Mouse (Mus musculus): ENCODE results near the gene Mindy4b-ps. TPM values are rescaled to one million over a fixed set of nuclear protein-coding genes. Genes with fewer than 3 reads are reported as not detected.

Mindy4b-ps gene
- polyA plus RNA-seq, 1 experiment from 2014 or later, result not detected

GRCm38 (mm10) chr3:58814191-58814590 lies 7.9 kb downstream of the Mindy4b-ps start:
- Histone ChIP-seq H3K4me3 (no peak overlapping the region), H3K27me3 (replicated peaks; ENCODE audit: low read depth, poor library complexity, severe bottlenecking) (0 out of 2 replicates have a peak, but pooled peaks cover 10% of the 10 kb centered on the region), H3K27ac (replicated peaks) (no peak overlapping the region), H3K36me3 (replicated peaks) (no peaks in the 10 kb centered on the region), H3K4me1 (peaks cover 18% of the 10 kb centered on the region), H3K9me3 (no peaks in the 10 kb centered on the region)
- WGBS, result 90% methylated on average over 3 of the region's 3 CpGs
- no peak for DNase-seq (ENCODE audit: low spot score)

GRCm38 (mm10) chr3:58810353-58810752 lies 11.8 kb downstream of the Mindy4b-ps start:
- Histone ChIP-seq H3K9me3 (no peaks in the 10 kb centered on the region), H3K36me3 (replicated peaks) (no peaks in the 10 kb centered on the region), H3K4me1 (peaks cover 17% of the 10 kb centered on the region), H3K27me3 (replicated peaks; ENCODE audit: low read depth, poor library complexity, severe bottlenecking) (0 out of 2 replicates have a peak, but pooled peaks cover 3% of the 10 kb centered on the region), H3K4me3 (no peak overlapping the region), H3K27ac (replicated peaks) (no peak overlapping the region)
- DNase-seq (ENCODE audit: low spot score), result peak; percentile 25
- WGBS, result 51% methylated on average over 11 of the region's 11 CpGs

GRCm38 (mm10) chr3:58809111-58809915 lies 12.8 kb downstream of the Mindy4b-ps start:
- H3K36me3 ChIP-seq (replicated peaks), result no peaks in the 10 kb centered on the region
- 55% methylated on average over 12 of the region's 12 CpGs for WGBS
- H3K4me3 ChIP-seq, result no peak overlapping the region
- H3K4me1 ChIP-seq, result peaks cover 17% of the 10 kb centered on the region
- 0 out of 2 replicates have a peak, but pooled peaks cover 3% of the 10 kb centered on the region for H3K27me3 ChIP-seq (replicated peaks; ENCODE audit: low read depth, poor library complexity, severe bottlenecking)
- H3K27ac ChIP-seq (replicated peaks), result no peak overlapping the region
- no peaks in the 10 kb centered on the region for H3K9me3 ChIP-seq
- no peak for DNase-seq (ENCODE audit: low spot score)

- no peaks in the 10 kb centered on the region for H3K36me3 ChIP-seq (replicated peaks)
- H3K4me1 ChIP-seq, result peaks cover 17% of the 10 kb centered on the region
- H3K4me3 ChIP-seq, result no peak overlapping the region
- DNase-seq (ENCODE audit: low spot score), result no peak
- H3K27me3 ChIP-seq (replicated peaks; ENCODE audit: low read depth, poor library complexity, severe bottlenecking), result 0 out of 2 replicates have a peak, but pooled peaks cover 3% of the 10 kb centered on the region
- no peaks in the 10 kb centered on the region for H3K9me3 ChIP-seq
- no peak overlapping the region for H3K27ac ChIP-seq (replicated peaks)
- WGBS, result 94% methylated on average over 5 of the region's 5 CpGs
Observed at GRCm38 (mm10) chr3:58808636-58809035, 13.5 kb downstream of the Mindy4b-ps start.

- Histone ChIP-seq H3K4me3 (no peak overlapping the region), H3K9me3 (no peaks in the 10 kb centered on the region)
- WGBS, result 89% methylated on average over 6 of the region's 6 CpGs
Observed at GRCm38 (mm10) chr3:58804745-58805144, 17.4 kb downstream of the Mindy4b-ps start.

GRCm38 (mm10) chr3:58798676-58799075 lies 23.4 kb downstream of the Mindy4b-ps start:
- Histone ChIP-seq H3K4me1 (no peaks in the 10 kb centered on the region; the same call in 1 of the 2 replicates), H3K4me3 (no peak overlapping the region), H3K36me3 (replicated peaks) (no peaks in the 10 kb centered on the region), H3K27me3 (replicated peaks; ENCODE audit: low read depth, poor library complexity, severe bottlenecking) (no peaks in the 10 kb centered on the region), H3K27ac (replicated peaks) (no peak overlapping the region), H3K9me3 (no peaks in the 10 kb centered on the region)
- 76% methylated on average over 4 of the region's 4 CpGs for WGBS
- no peak for DNase-seq (ENCODE audit: low spot score)

More at GRCm38 (mm10) chr3:58804745-58805144, 17.4 kb downstream of the Mindy4b-ps start:
- H3K27me3 ChIP-seq (replicated peaks; ENCODE audit: low read depth, poor library complexity, severe bottlenecking), result no peaks in the 10 kb centered on the region
- no peak for DNase-seq (ENCODE audit: low spot score)
- H3K36me3 ChIP-seq (replicated peaks), result no peaks in the 10 kb centered on the region
- H3K4me1 ChIP-seq, result peaks cover 7% of the 10 kb centered on the region
- H3K27ac ChIP-seq (replicated peaks), result no peak overlapping the region

- Histone ChIP-seq H3K27me3 (replicated peaks; ENCODE audit: low read depth, poor library complexity, severe bottlenecking) (no peaks in the 10 kb centered on the region), H3K4me1 (no peaks in the 10 kb centered on the region; the same call in 1 of the 2 replicates), H3K27ac (replicated peaks) (no peak overlapping the region), H3K4me3 (no peak overlapping the region), H3K36me3 (replicated peaks) (no peaks in the 10 kb centered on the region), H3K9me3 (no peaks in the 10 kb centered on the region)
- DNase-seq (ENCODE audit: low spot score), result no peak
- WGBS, result 81% methylated on average over 8 of the region's 8 CpGs
Observed at GRCm38 (mm10) chr3:58798245-58798644, 23.9 kb downstream of the Mindy4b-ps start.

- no peaks in the 10 kb centered on the region for H3K36me3 ChIP-seq (replicated peaks)
- DNase-seq (ENCODE audit: low spot score), result no peak
- H3K27ac ChIP-seq (replicated peaks), result no peak overlapping the region
- 0 out of 2 replicates have a peak, but pooled peaks cover 4% of the 10 kb centered on the region for H3K27me3 ChIP-seq (replicated peaks; ENCODE audit: low read depth, poor library complexity, severe bottlenecking)
- 83% methylated on average over 7 of the region's 7 CpGs for WGBS
- no peak overlapping the region for H3K4me3 ChIP-seq
- H3K4me1 ChIP-seq, result peaks cover 4% of the 10 kb centered on the region; the same call in 1 of the 2 replicates
- H3K9me3 ChIP-seq, result no peaks in the 10 kb centered on the region
Observed at GRCm38 (mm10) chr3:58789473-58789872, 32.6 kb downstream of the Mindy4b-ps start.

- Histone ChIP-seq H3K27me3 (replicated peaks; ENCODE audit: low read depth, poor library complexity, severe bottlenecking) (0 out of 2 replicates have a peak, but pooled peaks cover 4% of the 10 kb centered on the region), H3K4me1 (peaks cover 4% of the 10 kb centered on the region), H3K4me3 (no peak overlapping the region), H3K9me3 (no peaks in the 10 kb centered on the region), H3K36me3 (replicated peaks) (no peaks in the 10 kb centered on the region), H3K27ac (replicated peaks) (no peak overlapping the region)
- DNase-seq (ENCODE audit: low spot score), result no peak
- WGBS, result 77% methylated on average over 5 of the region's 5 CpGs
Observed at GRCm38 (mm10) chr3:58789033-58789432, 33.1 kb downstream of the Mindy4b-ps start.

- H3K4me3 ChIP-seq, result no peak overlapping the region
- WGBS, result 71% methylated on average over 4 of the region's 4 CpGs
- peaks cover 10% of the 10 kb centered on the region for H3K4me1 ChIP-seq
- no peak overlapping the region for H3K27ac ChIP-seq (replicated peaks)
- no peaks in the 10 kb centered on the region for H3K36me3 ChIP-seq (replicated peaks)
- no peak for DNase-seq (ENCODE audit: low spot score)
- H3K9me3 ChIP-seq, result no peaks in the 10 kb centered on the region
- H3K27me3 ChIP-seq (replicated peaks; ENCODE audit: low read depth, poor library complexity, severe bottlenecking), result 0 out of 2 replicates have a peak, but pooled peaks cover 4% of the 10 kb centered on the region
Observed at GRCm38 (mm10) chr3:58786470-58786869, 35.6 kb downstream of the Mindy4b-ps start.

- no peak overlapping the region for H3K27ac ChIP-seq (replicated peaks)
- H3K4me3 ChIP-seq, result no peak overlapping the region
- 30% methylated on average over 10 of the region's 10 CpGs for WGBS
- H3K27me3 ChIP-seq (replicated peaks; ENCODE audit: low read depth, poor library complexity, severe bottlenecking), result 0 out of 2 replicates have a peak, but pooled peaks cover 4% of the 10 kb centered on the region
- H3K9me3 ChIP-seq, result no peaks in the 10 kb centered on the region
- peaks cover 10% of the 10 kb centered on the region for H3K4me1 ChIP-seq
- no peaks in the 10 kb centered on the region for H3K36me3 ChIP-seq (replicated peaks)
- peak; percentile 54 for DNase-seq (ENCODE audit: low spot score)
Observed at GRCm38 (mm10) chr3:58785863-58786262, 36.2 kb downstream of the Mindy4b-ps start.

- Histone ChIP-seq H3K36me3 (replicated peaks) (no peaks in the 10 kb centered on the region), H3K4me1 (peaks cover 10% of the 10 kb centered on the region), H3K27ac (replicated peaks) (no peak overlapping the region), H3K4me3 (no peak overlapping the region), H3K27me3 (replicated peaks; ENCODE audit: low read depth, poor library complexity, severe bottlenecking) (0 out of 2 replicates have a peak, but pooled peaks cover 4% of the 10 kb centered on the region), H3K9me3 (no peaks in the 10 kb centered on the region)
- no peak for DNase-seq (ENCODE audit: low spot score)
- 35% methylated on average over 8 of the region's 8 CpGs for WGBS
Observed at GRCm38 (mm10) chr3:58784219-58785092, 37.7 kb downstream of the Mindy4b-ps start.

Data from embryonic facial prominence, embryonic 10.5 days (tissue).